Comparison of ENCODE assay signal across 39 mouse cellular contexts in the genomic region with DNA sequence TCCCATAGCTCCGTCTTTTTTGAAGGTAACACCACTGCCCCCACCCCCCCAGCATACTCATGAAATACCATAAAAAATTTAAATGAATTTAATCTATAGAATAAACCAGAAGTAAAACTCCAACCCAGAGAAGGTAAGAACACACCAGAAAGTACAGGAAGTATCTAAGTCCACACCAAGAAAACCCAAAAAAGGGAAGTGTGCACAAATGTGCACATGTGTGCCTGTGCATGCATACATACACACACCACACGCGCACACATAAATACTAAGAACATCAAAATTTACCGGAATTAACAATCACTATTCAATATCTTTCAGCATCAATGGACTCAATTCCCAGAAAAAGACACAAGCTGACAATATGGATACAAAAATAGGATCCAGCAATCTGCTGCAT. TPM values are rescaled to one million over a fixed set of nuclear protein-coding genes. Genes with fewer than 3 reads are reported as not detected.
"Had no signal": no experiment of that assay in that cellular context is flagged by ENCODE, and none has a peak within 500 bp of the region (broad histone marks: within the 10 kb centered on the region; RNA-seq: fewer than 3 reads in every experiment).

No protein-coding gene starts in this region.

- H3K36me3 ChIP-seq: heart, embryonic 10.5 days; heart, embryonic 12.5 days; hindbrain, embryonic 10.5 days; hindbrain, embryonic 12.5 days; limb, embryonic 12.5 days had no signal

- H3K4me1 ChIP-seq: heart, embryonic 10.5 days; heart, embryonic 12.5 days; hindbrain, embryonic 10.5 days; hindbrain, embryonic 12.5 days; limb, embryonic 12.5 days had no signal

- H3K9me3 ChIP-seq: hindbrain, embryonic 12.5 days had no signal

- H3K27me3 ChIP-seq: heart, embryonic 12.5 days; hindbrain, embryonic 12.5 days; limb, embryonic 12.5 days had no signal

- H3K4me2 ChIP-seq: heart, embryonic 12.5 days; hindbrain, embryonic 12.5 days; hindbrain, embryonic 14.5 days; limb, embryonic 12.5 days; liver, embryonic 11.5 days had no signal

- H3K9ac ChIP-seq: heart, embryonic 12.5 days; hindbrain, embryonic 12.5 days; hindbrain, embryonic 14.5 days; limb, embryonic 12.5 days had no signal

- DNase-seq: gastrocnemius, adult 2 months; gastrocnemius, postnatal 10 days; gastrocnemius, postnatal 25 days; heart, adult 18-20 months; heart, postnatal 10 days; heart, postnatal 4 days; kidney, adult 18-20 months; kidney, adult 8-10 months; kidney, postnatal 10 days; kidney, postnatal 25 days; kidney, postnatal 4 days; layer of hippocampus, adult 9-11 months; layer of hippocampus, postnatal 36 days; left cerebral cortex, postnatal 4 days; liver had no signal

- H3K27ac ChIP-seq: gastrocnemius, adult 2 months; heart, embryonic 10.5 days; hindbrain, embryonic 10.5 days; hindbrain, embryonic 12.5 days; hindbrain, embryonic 14.5 days; limb, embryonic 12.5 days had no signal

- ATAC-seq: hindbrain, embryonic 16.5 days; inflammation-experienced regulatory T-cells, adult 6 months; intestine, postnatal 0 days had no signal

- H3K4me3 ChIP-seq: gastrocnemius, adult 2 months; heart, embryonic 10.5 days; heart, embryonic 12.5 days; hindbrain, embryonic 10.5 days; hindbrain, embryonic 12.5 days; limb, embryonic 12.5 days had no signal

RNA-seq across cellular contexts. Expression of gene Gm9999, which starts 13.5 kb away (rescaled TPM):
- total RNA-seq: gastrocnemius, adult 2 months; gastrocnemius, postnatal 10 days; gastrocnemius, postnatal 25 days; heart, adult 18-20 months; heart, adult 8-10 months; heart, postnatal 10 days; heart, postnatal 25 days; heart, postnatal 4 days; layer of hippocampus, adult 8-10 months; layer of hippocampus, postnatal 14 days; layer of hippocampus, postnatal 36 days; left cerebral cortex, adult 18-20 months; left cerebral cortex, adult 8-10 months; left cerebral cortex, postnatal 10 days; left cerebral cortex, postnatal 25 days; left cerebral cortex, postnatal 4 days had no signal
- polyA plus RNA-seq: frontal cortex, adult 2 months; heart, embryonic 10.5 days; heart, embryonic 12.5 days; heart, embryonic 14.5 days; heart, embryonic 16.5 days; hindbrain, embryonic 10.5 days; hindbrain, embryonic 12.5 days; hindbrain, embryonic 14.5 days; hindbrain, embryonic 16.5 days; inflammation-experienced regulatory T-cells, adult 6 months; intestine, postnatal 0 days; kidney, embryonic 14.5 days; kidney, embryonic 16.5 days; limb, embryonic 12.5 days; limb, embryonic 14.5 days; liver, embryonic 11.5 days had no signal
